Mouse (Mus musculus) heart, embryonic 11.5 days (tissue): ENCODE measurements around the gene Gbe1. TPM values are rescaled to one million over a fixed set of nuclear protein-coding genes. Genes with fewer than 3 reads are reported as not detected.

ENCODE experiments used
- ATAC-seq: fragments of 200-750 bp; cut with Nextera tagmentation; replicated peaks from 2 replicates; pipeline ENCODE4 v1.8.0; 2017; ENCODE audit warnings: moderate library complexity; ENCODE audit not compliant: insufficient number of reproducible peaks, low FRiP score, low TSS enrichment
- H3K27ac ChIP-seq: fragments of 300-500 bp; sonication (generic); 2 replicates; pipeline ENCODE4 v1.5.1; 2014; ENCODE audit warnings: mild to moderate bottlenecking, low read depth, low read length
- H3K27me3 ChIP-seq: fragments of 300-500 bp; sonication (generic); 2 replicates; pipeline ENCODE4 v1.6.1; 2014; ENCODE audit warnings: mild to moderate bottlenecking, low read length, mixed read lengths; ENCODE audit not compliant: control insufficient read depth, insufficient read depth
- H3K36me3 ChIP-seq: fragments of 300-500 bp; sonication (generic); 2 replicates; pipeline ENCODE4 v1.6.1; 2014; ENCODE audit warnings: mild to moderate bottlenecking, low read length, moderate library complexity, mixed read lengths; ENCODE audit not compliant: control insufficient read depth, insufficient read depth
- H3K4me1 ChIP-seq: fragments of 300-500 bp; sonication (generic); 2 replicates; pipeline ENCODE4 v1.6.1; 2014; ENCODE audit warnings: low read length; ENCODE audit not compliant: control insufficient read depth, insufficient read depth
- H3K4me2 ChIP-seq: fragments of 300-500 bp; sonication (generic); 2 replicates; pipeline ENCODE4 v1.6.1; 2014; ENCODE audit warnings: mild to moderate bottlenecking, moderate library complexity
- H3K4me3 ChIP-seq: fragments of 300-500 bp; sonication (generic); 2 replicates; pipeline ENCODE4 v1.5.1; 2014; ENCODE audit warnings: low read depth, low read length
- H3K9ac ChIP-seq: fragments of 300-500 bp; sonication (generic); 2 replicates; pipeline ENCODE4 v1.6.1; 2014; ENCODE audit warnings: mild to moderate bottlenecking, low read depth, low read length, moderate library complexity
- H3K9me3 ChIP-seq: fragments of 300-500 bp; sonication (generic); replicated peaks from 2 replicates; pipeline ENCODE4 v1.6.1; 2016; ENCODE audit warnings: low read length; ENCODE audit not compliant: control insufficient read depth
- WGBS: fragments of 180-500 bp; shearing (Covaris S2); extraction: QIAGEN DNeasy Blood & Tissue Kit; methylation state at CpG from one replicate; pipeline ENCODE4 v1.1.7; 2014; ENCODE audit not compliant: insufficient replicate concordance; 5-methylcytosine and 5-hydroxymethylcytosine counted together
- polyA plus RNA-seq: library from polyadenylated mRNA; unstranded; fragments of >200 nt; fragmentation: Nextera tagmentation; extraction: Ambion mirVana; gene quantifications from 2 replicates; pipeline ENCODE4 v1.2.1, GENCODE M21; 2014

The Gbe1 gene
- polyA plus RNA-seq, 1 experiment from 2014 or later, result 44.6 TPM

- H3K4me1 ChIP-seq, result no peaks in the 10 kb centered on the region
- ATAC-seq, result no peak
- WGBS, result 55% methylated on average over 1 of the region's 1 CpGs
- no peak overlapping the region for H3K4me2 ChIP-seq
- no peak overlapping the region for H3K27ac ChIP-seq
- no peaks in the 10 kb centered on the region for H3K36me3 ChIP-seq
- H3K9me3 ChIP-seq, result no peaks in the 10 kb centered on the region
- no peak overlapping the region for H3K4me3 ChIP-seq
- H3K27me3 ChIP-seq, result no peaks in the 10 kb centered on the region
- H3K9ac ChIP-seq, result no peak overlapping the region
Measured at GRCm38 (mm10) chr16:70506457-70506856, 192.7 kb downstream of the Gbe1 start.

- no peaks in the 10 kb centered on the region for H3K36me3 ChIP-seq
- H3K4me3 ChIP-seq, result no peak overlapping the region
- WGBS, result 77% methylated on average over 3 of the region's 3 CpGs
- H3K9me3 ChIP-seq, result no peaks in the 10 kb centered on the region
- H3K27me3 ChIP-seq, result no peaks in the 10 kb centered on the region
- H3K27ac ChIP-seq, result no peak overlapping the region
- ATAC-seq, result no peak
- H3K4me2 ChIP-seq, result no peak overlapping the region
- H3K4me1 ChIP-seq, result no peaks in the 10 kb centered on the region
- H3K9ac ChIP-seq, result no peak overlapping the region
Measured at GRCm38 (mm10) chr16:70510938-70511337, 197.2 kb downstream of the Gbe1 start.

- H3K27me3 ChIP-seq, result no peaks in the 10 kb centered on the region
- H3K4me3 ChIP-seq, result no peak overlapping the region
- H3K4me2 ChIP-seq, result no peak overlapping the region
- no peak overlapping the region for H3K9ac ChIP-seq
- no peaks in the 10 kb centered on the region for H3K4me1 ChIP-seq
- no peak for ATAC-seq
- H3K9me3 ChIP-seq, result no peaks in the 10 kb centered on the region
- H3K27ac ChIP-seq, result no peak overlapping the region
- H3K36me3 ChIP-seq, result no peaks in the 10 kb centered on the region
- WGBS, result 80% methylated on average over 2 of the region's 2 CpGs
Measured at GRCm38 (mm10) chr16:70522861-70523260, 209.1 kb downstream of the Gbe1 start.

GRCm38 (mm10) chr16:70523566-70523965, 209.8 kb downstream of the Gbe1 start:
- 86% methylated on average over 8 of the region's 8 CpGs for WGBS

GRCm38 (mm10) chr16:70524273-70524672, 210.5 kb downstream of the Gbe1 start:
- no peak for ATAC-seq
- no peaks in the 10 kb centered on the region for H3K4me1 ChIP-seq

More at GRCm38 (mm10) chr16:70523566-70523965, 209.8 kb downstream of the Gbe1 start:
- Histone ChIP-seq H3K9me3 (no peaks in the 10 kb centered on the region), H3K4me2 (no peak overlapping the region), H3K4me1 (no peaks in the 10 kb centered on the region), H3K4me3 (no peak overlapping the region), H3K36me3 (no peaks in the 10 kb centered on the region), H3K27ac (no peak overlapping the region), H3K27me3 (no peaks in the 10 kb centered on the region), H3K9ac (no peak overlapping the region)
- ATAC-seq, result no peak

GRCm38 (mm10) chr16:70527224-70527623, 213.5 kb downstream of the Gbe1 start:
- Histone ChIP-seq H3K36me3 (no peaks in the 10 kb centered on the region), H3K27me3 (no peaks in the 10 kb centered on the region), H3K9me3 (no peaks in the 10 kb centered on the region), H3K27ac (no peak overlapping the region), H3K4me1 (no peaks in the 10 kb centered on the region), H3K4me3 (no peak overlapping the region), H3K4me2 (no peak overlapping the region), H3K9ac (no peak overlapping the region)
- WGBS, result 88% methylated on average over 8 of the region's 8 CpGs
- no peak for ATAC-seq

More at GRCm38 (mm10) chr16:70524273-70524672, 210.5 kb downstream of the Gbe1 start:
- Histone ChIP-seq H3K4me3 (no peak overlapping the region), H3K9me3 (no peaks in the 10 kb centered on the region), H3K36me3 (no peaks in the 10 kb centered on the region), H3K27ac (no peak overlapping the region), H3K4me2 (no peak overlapping the region), H3K27me3 (no peaks in the 10 kb centered on the region), H3K9ac (no peak overlapping the region)
- 76% methylated on average over 4 of the region's 4 CpGs for WGBS

GRCm38 (mm10) chr16:70535224-70535623, 221.5 kb downstream of the Gbe1 start:
- Histone ChIP-seq H3K27ac (no peak overlapping the region), H3K9me3 (no peaks in the 10 kb centered on the region), H3K4me2 (no peak overlapping the region), H3K36me3 (no peaks in the 10 kb centered on the region), H3K4me1 (no peaks in the 10 kb centered on the region), H3K27me3 (no peaks in the 10 kb centered on the region), H3K9ac (no peak overlapping the region), H3K4me3 (no peak overlapping the region)
- no peak for ATAC-seq
- 73% methylated on average over 2 of the region's 2 CpGs for WGBS

- no peaks in the 10 kb centered on the region for H3K9me3 ChIP-seq
- no peak overlapping the region for H3K9ac ChIP-seq
- 69% methylated on average over 3 of the region's 3 CpGs for WGBS
- H3K27ac ChIP-seq, result no peak overlapping the region
- H3K36me3 ChIP-seq, result no peaks in the 10 kb centered on the region
- no peak overlapping the region for H3K4me3 ChIP-seq
- H3K4me1 ChIP-seq, result no peaks in the 10 kb centered on the region
- no peak for ATAC-seq
- no peak overlapping the region for H3K4me2 ChIP-seq
- H3K27me3 ChIP-seq, result no peaks in the 10 kb centered on the region
Measured at GRCm38 (mm10) chr16:70550835-70551234, 237.1 kb downstream of the Gbe1 start.

- no peaks in the 10 kb centered on the region for H3K36me3 ChIP-seq
- H3K9me3 ChIP-seq, result no peaks in the 10 kb centered on the region
- no peak for ATAC-seq
- WGBS, result 75% methylated on average over 10 of the region's 10 CpGs
- H3K9ac ChIP-seq, result no peak overlapping the region
- no peak overlapping the region for H3K4me2 ChIP-seq
- H3K4me3 ChIP-seq, result no peak overlapping the region
- H3K4me1 ChIP-seq, result no peaks in the 10 kb centered on the region
- no peak overlapping the region for H3K27ac ChIP-seq
- H3K27me3 ChIP-seq, result no peaks in the 10 kb centered on the region
Measured at GRCm38 (mm10) chr16:70561635-70562348, 248.0 kb downstream of the Gbe1 start.
